Mouse (Mus musculus): ENCODE data around the gene Tac4. TPM values are rescaled to one million over a fixed set of nuclear protein-coding genes. Genes with fewer than 3 reads are reported as not detected.

The Tac4 gene
- total and polyA plus RNA-seq, 3 experiments = 0.19 TPM; not detected in 2

DNA sequence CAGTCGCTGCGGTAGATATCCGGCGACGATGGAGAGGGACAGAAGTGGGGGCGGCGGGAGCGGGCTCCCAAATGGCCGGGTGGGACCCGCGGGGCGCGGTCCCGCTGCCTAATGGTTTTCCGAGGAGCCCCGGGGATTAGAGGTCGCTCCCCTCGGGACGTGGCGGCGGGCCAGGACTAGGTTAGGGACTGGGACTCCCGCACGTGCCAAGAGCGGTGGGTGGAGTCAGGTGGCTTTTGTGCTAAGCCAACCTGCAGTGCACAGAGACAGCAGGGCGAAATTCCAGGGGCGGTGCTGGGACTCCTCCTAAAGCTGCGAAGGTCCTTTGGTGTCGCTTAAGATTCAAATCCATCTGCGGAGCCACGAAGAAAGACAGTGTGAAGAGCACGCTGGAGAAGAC is 37.9 kb upstream of the Tac4 start:
- Histone ChIP-seq H3K36me3 (replicated peaks in 1 of 2; ENCODE audit: control insufficient read depth in 1 of 2, insufficient read depth in 1 of 2, low read length in 1 of 2) (no peaks in the 10 kb centered on the region), H3K4me3 (replicated peaks in 1 of 3; ENCODE audit: low read depth in 2 of 3, low read length in 2 of 3, poor library complexity in 1 of 3) (no peak overlapping the region), H3K9me3 (replicated peaks; ENCODE audit: low read length) (no peaks in the 10 kb centered on the region), H3K27me3 (replicated peaks) (peaks cover 85% of the 10 kb centered on the region), H3K4me2 (ENCODE audit: insufficient read depth, low read depth, poor library complexity, severe bottlenecking) (no peak overlapping the region), H3K79me2 (replicated peaks; ENCODE audit: control insufficient read depth, extremely low read depth, insufficient read depth, poor library complexity, severe bottlenecking) (no peaks in the 10 kb centered on the region), H3K9ac (ENCODE audit: insufficient read depth, low read depth) (no peak overlapping the region), H3K4me1 (ENCODE audit: control insufficient read depth in 1 of 2, insufficient read depth in 2 of 2) (peaks cover 0 to 9% of the 10 kb centered on the region in 2 experiments; a peak in 2 of 4 replicates), H3K27ac (ENCODE audit: insufficient read depth, low read depth) (no peak overlapping the region)
- in situ Hi-C loops (cut with MboI; ENCODE audit: low pct_ligation_motif_present, low pct_unique_long_range_greater_than_20kb, low sequenced_read_pairs) (no loop called here), dilution Hi-C loops (cut with MboI; ENCODE audit: extremely low pct_ligation_motif_present, extremely low pct_unique_long_range_greater_than_20kb, low sequenced_read_pairs) (no loop called here)
- no peak for TF ChIP-seq ETS1 (conservative IDR thresholded peaks at IDR 0.05; ENCODE audit: low read depth, low read length)
- no peak for TF ChIP-seq ZKSCAN1 (IDR thresholded peaks at IDR 0.05; ENCODE audit: borderline replicate concordance, low read depth, low read length)
- TF ChIP-seq MAX (IDR thresholded peaks at IDR 0.05; ENCODE audit: low read length) = no peak
- TF ChIP-seq TCF12 (IDR thresholded peaks at IDR 0.05; ENCODE audit: low read depth, low read length) = no peak
- TF ChIP-seq IRF4 (IDR thresholded peaks at IDR 0.05; ENCODE audit: low read depth, low read length) = no peak
- TF ChIP-seq ELF1 (IDR thresholded peaks at IDR 0.05; ENCODE audit: low read depth, low read length) = no peak
- no peak for TF ChIP-seq CHD1 (IDR thresholded peaks at IDR 0.05; ENCODE audit: low read depth, low read length)
- TF ChIP-seq EP300 (IDR thresholded peaks at IDR 0.05; ENCODE audit: low read length) = no peak
- TF ChIP-seq BHLHE40 (IDR thresholded peaks at IDR 0.05; ENCODE audit: low read depth, low read length) = no peak
- TF ChIP-seq PAX5 (IDR thresholded peaks at IDR 0.05; ENCODE audit: low read length) = no peak
- TF ChIP-seq MYC (IDR thresholded peaks at IDR 0.05; ENCODE audit: low read depth, low read length) = no peak
- TF ChIP-seq ZC3H11A (IDR thresholded peaks at IDR 0.05; ENCODE audit: low read depth, low read length) = no peak
- no peak for TF ChIP-seq RCOR1 (conservative IDR thresholded peaks at IDR 0.05; ENCODE audit: low read depth, low read length)
- no peak for TF ChIP-seq RAD21 (IDR thresholded peaks at IDR 0.05; ENCODE audit: low read depth, low read length)
- no peak for TF ChIP-seq USF2 (conservative IDR thresholded peaks at IDR 0.05; ENCODE audit: low read depth, low read length)
- no peak for TF ChIP-seq CHD2 (IDR thresholded peaks at IDR 0.05; ENCODE audit: low read length)
- TF ChIP-seq KAT2A (IDR thresholded peaks at IDR 0.05; ENCODE audit: insufficient replicate concordance, low read length) = no peak
- TF ChIP-seq MEF2A (IDR thresholded peaks at IDR 0.05; ENCODE audit: borderline replicate concordance, low read depth, low read length) = no peak
- TF ChIP-seq ZMIZ1 (IDR thresholded peaks at IDR 0.05; ENCODE audit: low read depth, low read length) = no peak
- no peak for TF ChIP-seq E2F4 (IDR thresholded peaks at IDR 0.05; ENCODE audit: insufficient replicate concordance, low read depth, low read length)
- DNase-seq (ENCODE audit: extremely low read depth) = no peak

DNA sequence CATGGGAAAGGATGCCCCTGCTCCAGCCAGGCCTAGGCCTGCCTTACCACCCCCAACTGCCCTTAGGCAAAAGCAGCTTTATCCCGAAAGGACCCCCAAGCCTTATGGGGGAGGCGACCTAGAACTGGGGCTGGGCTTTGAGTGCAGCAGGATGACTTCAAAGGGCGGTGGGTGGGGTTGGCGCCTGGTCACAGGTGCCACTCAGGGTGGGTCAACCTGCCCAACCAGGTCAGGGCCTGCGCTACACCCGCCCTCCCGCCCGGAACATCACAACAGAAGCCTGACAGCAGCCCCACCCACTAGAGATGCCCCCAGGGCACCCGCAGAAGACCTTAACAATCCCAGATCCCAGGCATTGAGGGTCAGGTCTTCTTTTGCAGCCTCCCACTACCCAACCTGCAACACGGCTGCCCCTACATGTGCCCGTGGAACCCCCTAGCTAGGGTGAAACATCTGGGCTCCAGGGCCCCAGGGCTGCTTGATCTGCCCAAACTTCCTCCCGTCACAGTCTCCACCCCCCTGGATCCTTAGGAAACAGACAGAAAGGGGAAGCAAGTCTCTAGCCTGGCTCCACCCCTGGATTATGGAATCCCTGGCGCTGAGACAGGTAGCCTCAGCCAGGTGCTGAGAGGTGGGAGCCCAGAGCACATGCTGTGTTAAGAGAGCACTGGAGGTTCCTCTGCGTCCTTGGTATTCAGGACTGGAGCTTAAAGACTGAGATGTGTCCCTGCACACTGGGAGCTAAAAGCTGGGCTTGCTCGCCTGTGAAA is 37.0 kb upstream of the Tac4 start:
- Histone ChIP-seq H3K36me3 (replicated peaks in 1 of 2; ENCODE audit: control insufficient read depth in 1 of 2, insufficient read depth in 1 of 2, low read length in 1 of 2) (no peaks in the 10 kb centered on the region), H3K4me2 (ENCODE audit: insufficient read depth, low read depth, poor library complexity, severe bottlenecking) (no peak overlapping the region), H3K9ac (ENCODE audit: insufficient read depth, low read depth) (no peak overlapping the region), H3K27me3 (replicated peaks) (peaks cover 84% of the 10 kb centered on the region), H3K9me3 (replicated peaks; ENCODE audit: low read length) (no peaks in the 10 kb centered on the region), H3K4me1 (ENCODE audit: control insufficient read depth in 1 of 2, insufficient read depth in 2 of 2) (peaks cover 0 to 9% of the 10 kb centered on the region in 2 experiments; a peak in 2 of 4 replicates), H3K27ac (ENCODE audit: insufficient read depth, low read depth) (no peak overlapping the region), H3K4me3 (replicated peaks in 1 of 3; ENCODE audit: low read depth in 2 of 3, low read length in 2 of 3, poor library complexity in 1 of 3) (no peak overlapping the region), H3K79me2 (replicated peaks; ENCODE audit: control insufficient read depth, extremely low read depth, insufficient read depth, poor library complexity, severe bottlenecking) (no peaks in the 10 kb centered on the region)
- in situ Hi-C loops (cut with MboI; ENCODE audit: low pct_ligation_motif_present, low pct_unique_long_range_greater_than_20kb, low sequenced_read_pairs) = no loop called here
- TF ChIP-seq NELFE (IDR thresholded peaks at IDR 0.05; ENCODE audit: low read depth, low read length) (no peak), ZMIZ1 (IDR thresholded peaks at IDR 0.05; ENCODE audit: low read depth, low read length) (no peak), MYC (IDR thresholded peaks at IDR 0.05; ENCODE audit: low read depth, low read length) (no peak)
- DNase-seq (ENCODE audit: extremely low read depth) = no peak
- dilution Hi-C loops (cut with MboI; ENCODE audit: extremely low pct_ligation_motif_present, extremely low pct_unique_long_range_greater_than_20kb, low sequenced_read_pairs) = no loop called here
